25 mouse cellular contexts compared by ENCODE assay signal in the genomic region with DNA sequence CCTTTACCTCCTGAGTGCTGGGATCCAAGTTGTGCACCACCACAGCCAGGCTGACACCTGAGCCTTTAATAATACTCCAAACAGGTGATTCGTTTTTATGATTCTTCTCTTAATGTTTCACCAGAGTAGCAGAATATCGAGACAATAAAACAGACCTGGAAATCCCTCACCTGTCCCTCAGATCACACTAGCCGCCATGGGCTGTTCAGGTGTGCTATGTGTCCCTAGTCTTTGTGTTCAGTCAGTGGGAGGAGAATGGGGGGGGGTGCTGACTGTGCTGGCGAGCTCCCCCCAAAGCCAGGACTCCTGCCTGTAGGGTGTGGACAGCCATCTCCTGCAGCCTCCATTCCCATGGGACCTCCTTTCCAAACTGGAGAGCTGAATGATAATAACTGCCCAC.
"Had no signal": no experiment of that assay in that cellular context is flagged by ENCODE, and none has a peak within 500 bp of the region (broad histone marks: within the 10 kb centered on the region; RNA-seq: fewer than 3 reads in every experiment).

No protein-coding gene starts in this region.

- H3K27ac ChIP-seq: heart, adult 2 months; heart, embryonic 13.5 days; heart, embryonic 15.5 days; hindbrain, embryonic 13.5 days; hindbrain, embryonic 15.5 days; hindbrain, postnatal 0 days; kidney, embryonic 15.5 days; kidney, postnatal 0 days; limb, embryonic 13.5 days; limb, embryonic 15.5 days; liver, embryonic 13.5 days had no signal

- H3K9me3 ChIP-seq: heart, embryonic 15.5 days; hindbrain, embryonic 13.5 days; hindbrain, embryonic 15.5 days; kidney, embryonic 15.5 days; limb, embryonic 15.5 days; liver, embryonic 13.5 days had no signal

- ATAC-seq: hindbrain, postnatal 0 days had no signal

- H3K36me3 ChIP-seq: heart, embryonic 13.5 days; heart, embryonic 15.5 days; hindbrain, embryonic 13.5 days; hindbrain, embryonic 15.5 days; kidney, embryonic 15.5 days; limb, embryonic 13.5 days; limb, embryonic 15.5 days; liver, embryonic 13.5 days had no signal

- H3K4me2 ChIP-seq: heart, embryonic 11.5 days; heart, embryonic 13.5 days; heart, embryonic 15.5 days; hindbrain, embryonic 13.5 days; hindbrain, embryonic 15.5 days; kidney, embryonic 15.5 days; limb, embryonic 13.5 days; limb, embryonic 15.5 days; liver, embryonic 13.5 days had no signal

- H3K4me1 ChIP-seq: hindbrain, embryonic 13.5 days; hindbrain, embryonic 15.5 days had no signal

- DNase-seq: gastrocnemius, postnatal 14 days; gastrocnemius, postnatal 36 days; heart, adult 11 months; heart, adult 2 months; heart, postnatal 14 days; heart, postnatal 36 days; kidney, adult 11 months; kidney, adult 2 months; kidney, adult 9 months; kidney, postnatal 14 days; kidney, postnatal 36 days; layer of hippocampus, adult 9-11 months; layer of hippocampus, postnatal 36 days; left cerebral cortex, postnatal 4 days; liver, embryonic 13.5 days had no signal

- H3K4me3 ChIP-seq: heart, adult 2 months; heart, embryonic 13.5 days; heart, embryonic 15.5 days; hindbrain, embryonic 13.5 days; hindbrain, embryonic 15.5 days; kidney, embryonic 15.5 days; limb, embryonic 13.5 days; limb, embryonic 15.5 days; liver, embryonic 13.5 days had no signal

- H3K9ac ChIP-seq: heart, embryonic 13.5 days; heart, embryonic 15.5 days; hindbrain, embryonic 13.5 days; hindbrain, embryonic 15.5 days; kidney, embryonic 15.5 days; limb, embryonic 13.5 days; limb, embryonic 15.5 days; liver, embryonic 13.5 days had no signal

- H3K27me3 ChIP-seq: heart, embryonic 13.5 days; heart, embryonic 15.5 days; hindbrain, embryonic 15.5 days; kidney, embryonic 15.5 days; limb, embryonic 13.5 days; limb, embryonic 15.5 days; liver, embryonic 13.5 days had no signal
